Mouse (Mus musculus) stomach, postnatal 0 days (tissue): ENCODE measurements around the gene Samd4. TPM values are rescaled to one million over a fixed set of nuclear protein-coding genes. Genes with fewer than 3 reads are reported as not detected.
A peak's percentile ranks its signal among the peaks of the same experiment; 100 is the strongest.

Source experiments
- ATAC-seq: fragments of 200-750 bp; cut with Nextera tagmentation; 2 replicates; pipeline ENCODE4 v1.8.0; 2017; ENCODE audit not compliant: low FRiP score, low TSS enrichment
- DNase-seq: peaks from one replicate; pipeline ENCODE4 v3.0.0-alpha.2; 2016; ENCODE audit warnings: low spot score
- H3K27ac ChIP-seq: fragments of 300-500 bp; sonication (generic); replicated peaks from 2 replicates; pipeline ENCODE4 v1.5.1; 2014; ENCODE audit warnings: mild to moderate bottlenecking, control low read depth
- H3K27me3 ChIP-seq: fragments of 300-500 bp; sonication (generic); 2 replicates; pipeline ENCODE4 v1.6.1; 2014; ENCODE audit warnings: low read length; ENCODE audit not compliant: control insufficient read depth, insufficient read depth
- H3K36me3 ChIP-seq: fragments of 300-500 bp; sonication (generic); 2 replicates; pipeline ENCODE4 v1.6.1; 2014; ENCODE audit warnings: low read length, mixed read lengths; ENCODE audit not compliant: control insufficient read depth, insufficient read depth
- H3K4me1 ChIP-seq: fragments of 300-500 bp; sonication (generic); replicated peaks from 2 replicates; pipeline ENCODE4 v1.6.1; 2014; ENCODE audit warnings: antibody characterized with exemption; ENCODE audit not compliant: control insufficient read depth, insufficient read depth
- H3K4me2 ChIP-seq: fragments of 300-500 bp; sonication (generic); replicated peaks from 2 replicates; pipeline ENCODE4 v1.6.1; 2014; ENCODE audit warnings: low read depth, mild to moderate bottlenecking, control low read depth, moderate library complexity
- H3K4me3 ChIP-seq: fragments of 300-500 bp; sonication (generic); 2 replicates; pipeline ENCODE4 v1.5.1; 2014; ENCODE audit warnings: low read depth, low read length, control low read depth
- H3K9ac ChIP-seq: fragments of 300-500 bp; sonication (generic); 2 replicates; pipeline ENCODE4 v1.6.1; 2014; ENCODE audit warnings: mild to moderate bottlenecking, low read length, control low read depth, mixed read lengths
- H3K9me3 ChIP-seq: fragments of 300-500 bp; sonication (generic); 2 replicates; pipeline ENCODE4 v1.6.1; 2016; ENCODE audit warnings: low read length; ENCODE audit not compliant: control insufficient read depth
- CTCF ChIP-seq: IDR thresholded peaks from 2 replicates; pipeline ENCODE4 v1.5.1; 2016; ENCODE audit warnings: antibody characterized with exemption, low read depth, mild to moderate bottlenecking, moderate library complexity
- EP300 ChIP-seq: optimal IDR thresholded peaks from 2 replicates; pipeline ENCODE3; 2016; ENCODE audit warnings: antibody characterized with exemption
- WGBS: fragments of 180-500 bp; shearing (Covaris S2); extraction: QIAGEN DNeasy Blood & Tissue Kit; methylation state at CpG from one replicate; pipeline ENCODE4 v1.1.7; 2014; 5-methylcytosine and 5-hydroxymethylcytosine counted together
- polyA plus RNA-seq: library from polyadenylated mRNA; unstranded; fragments of >200 nt; fragmentation: Nextera tagmentation; extraction: Ambion mirVana; gene quantifications from 2 replicates; pipeline ENCODE4 v1.2.1, GENCODE M21; 2015

Gene Samd4
- polyA plus RNA-seq, 1 experiment from 2014 or later, result 4.1 TPM

- Histone ChIP-seq H3K9ac (no peak overlapping the region), H3K27ac (no peak overlapping the region), H3K36me3 (no peaks in the 10 kb centered on the region), H3K4me1 (no peaks in the 10 kb centered on the region), H3K9me3 (no peaks in the 10 kb centered on the region), H3K4me3 (no peak overlapping the region), H3K4me2 (no peak overlapping the region), H3K27me3 (no peaks in the 10 kb centered on the region)
- 96% methylated on average over 5 of the region's 5 CpGs for WGBS
- no peak for ATAC-seq
- DNase-seq, result no peak
- TF ChIP-seq EP300 (no peak), CTCF (no peak)
Measured at GRCm38 (mm10) chr14:47053824-47054223, 171.2 kb downstream of the Samd4 start.

DNA sequence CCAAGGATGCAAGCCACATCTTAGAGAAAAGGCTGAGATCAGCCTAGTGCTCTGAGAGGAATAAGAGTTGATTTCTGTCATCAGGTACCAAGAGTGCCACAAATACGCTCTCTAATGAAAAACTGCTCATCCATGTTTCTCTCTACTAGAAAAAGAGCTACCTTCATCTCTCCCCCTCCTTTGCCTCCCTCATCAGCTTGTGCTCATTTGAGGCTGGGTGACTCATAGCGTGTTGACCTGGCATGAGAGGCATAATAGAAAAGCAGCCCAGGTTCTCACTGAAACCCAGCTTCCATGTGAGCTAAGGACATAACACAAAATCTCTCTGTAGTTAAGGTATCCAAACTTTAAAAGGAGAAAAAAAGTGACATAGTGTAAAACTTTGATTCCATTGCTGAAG lies 176.3 kb downstream of the Samd4 start:
- H3K9ac ChIP-seq, result no peak overlapping the region
- no peak overlapping the region for H3K4me3 ChIP-seq
- TF ChIP-seq CTCF, result no peak
- no peak for TF ChIP-seq EP300
- H3K4me1 ChIP-seq, result no peaks in the 10 kb centered on the region
- H3K9me3 ChIP-seq, result no peaks in the 10 kb centered on the region
- no peak for ATAC-seq
- H3K27ac ChIP-seq, result no peak overlapping the region
- no peak for DNase-seq
- H3K36me3 ChIP-seq, result no peaks in the 10 kb centered on the region
- WGBS, result 80% methylated on average over 2 of the region's 2 CpGs
- no peak overlapping the region for H3K4me2 ChIP-seq
- no peaks in the 10 kb centered on the region for H3K27me3 ChIP-seq

- DNase-seq (no peak), ATAC-seq (no peak)
- Histone ChIP-seq H3K27me3 (no peaks in the 10 kb centered on the region), H3K9ac (no peak overlapping the region), H3K4me3 (no peak overlapping the region), H3K27ac (no peak overlapping the region), H3K36me3 (no peaks in the 10 kb centered on the region), H3K9me3 (no peaks in the 10 kb centered on the region), H3K4me1 (no peaks in the 10 kb centered on the region), H3K4me2 (no peak overlapping the region)
- WGBS, result 57% methylated on average over 5 of the region's 5 CpGs
- no peak for TF ChIP-seq EP300
- TF ChIP-seq CTCF, result no peak
Measured at GRCm38 (mm10) chr14:47065067-47065466, 182.4 kb downstream of the Samd4 start.

DNA sequence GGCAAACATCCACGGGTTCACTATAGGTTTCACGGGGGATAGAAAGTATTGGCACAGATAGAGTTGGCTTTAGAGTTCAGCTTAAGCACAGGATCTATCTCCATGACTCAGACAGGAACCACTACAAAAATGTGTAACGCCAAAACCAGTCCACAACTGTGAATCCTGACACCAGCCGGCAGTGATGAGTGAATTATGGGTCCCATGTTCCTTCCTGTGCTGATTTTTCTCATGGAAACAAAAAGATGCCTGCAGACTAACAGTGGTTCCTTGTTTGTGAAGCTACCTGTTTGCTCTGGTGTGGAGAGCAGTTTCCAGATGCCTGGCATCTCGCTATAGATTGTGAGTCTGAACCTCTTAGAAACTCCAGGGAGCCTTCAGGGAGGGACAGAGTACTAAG lies 184.2 kb downstream of the Samd4 start:
- no peak for DNase-seq
- no peaks in the 10 kb centered on the region for H3K4me1 ChIP-seq
- WGBS, result 85% methylated on average over 5 of the region's 5 CpGs
- H3K27me3 ChIP-seq, result no peaks in the 10 kb centered on the region
- no peaks in the 10 kb centered on the region for H3K9me3 ChIP-seq
- H3K4me3 ChIP-seq, result no peak overlapping the region
- no peak for ATAC-seq
- no peaks in the 10 kb centered on the region for H3K36me3 ChIP-seq
- no peak overlapping the region for H3K27ac ChIP-seq
- no peak for TF ChIP-seq CTCF
- no peak for TF ChIP-seq EP300
- H3K9ac ChIP-seq, result no peak overlapping the region
- H3K4me2 ChIP-seq, result no peak overlapping the region

DNA sequence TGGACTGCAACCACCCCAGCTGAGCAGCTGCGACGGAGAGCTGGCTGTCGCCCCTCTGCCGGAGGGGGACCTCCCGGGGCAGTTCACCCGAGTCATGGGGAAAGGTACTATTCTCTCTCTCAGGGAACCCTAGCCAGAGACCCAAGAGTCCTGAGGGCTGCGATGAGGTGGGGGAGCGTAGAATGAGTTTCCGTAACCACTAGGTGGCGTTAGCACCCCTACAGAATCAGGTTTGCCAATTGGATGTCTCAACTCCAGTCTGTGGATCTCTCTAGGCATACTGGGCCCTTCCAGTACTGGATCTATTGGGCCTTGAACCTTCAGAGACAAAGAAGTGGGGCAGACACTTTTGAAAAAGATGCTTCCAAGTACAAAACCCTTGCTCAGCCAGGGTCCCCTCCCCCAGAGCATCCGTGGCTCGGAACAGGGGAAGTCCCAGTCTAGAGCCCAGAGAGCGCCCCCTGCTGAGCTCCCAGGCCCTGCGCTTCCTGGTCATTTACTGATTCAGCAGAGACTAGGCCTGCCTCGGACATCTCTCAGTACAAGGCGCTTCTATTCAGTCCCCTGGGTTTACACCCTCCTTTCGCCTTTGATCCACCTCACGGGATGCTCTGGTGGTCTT lies 191.5 kb downstream of the Samd4 start:
- peak; percentile 27 for DNase-seq
- WGBS, result 71% methylated on average over 18 of the region's 18 CpGs
- H3K4me3 ChIP-seq, result no peak overlapping the region
- TF ChIP-seq EP300, result no peak
- TF ChIP-seq CTCF, result peak; percentile 54
- H3K9me3 ChIP-seq, result no peaks in the 10 kb centered on the region
- H3K4me1 ChIP-seq, result no peaks in the 10 kb centered on the region
- H3K9ac ChIP-seq, result no peak overlapping the region
- no peaks in the 10 kb centered on the region for H3K27me3 ChIP-seq
- ATAC-seq, result no peak
- H3K27ac ChIP-seq, result no peak overlapping the region
- H3K36me3 ChIP-seq, result peaks cover 8% of the 10 kb centered on the region
- H3K4me2 ChIP-seq, result no peak overlapping the region

- no peak overlapping the region for H3K4me3 ChIP-seq
- H3K9ac ChIP-seq, result no peak overlapping the region
- peaks cover 8% of the 10 kb centered on the region for H3K36me3 ChIP-seq
- no peaks in the 10 kb centered on the region for H3K27me3 ChIP-seq
- no peak overlapping the region for H3K4me2 ChIP-seq
- TF ChIP-seq EP300 (no peak), CTCF (no peak)
- H3K27ac ChIP-seq, result no peak overlapping the region
- no peaks in the 10 kb centered on the region for H3K9me3 ChIP-seq
- ATAC-seq (no peak), DNase-seq (no peak)
- 82% methylated on average over 14 of the region's 14 CpGs for WGBS
- no peaks in the 10 kb centered on the region for H3K4me1 ChIP-seq
Measured at GRCm38 (mm10) chr14:47075010-47075677, 192.5 kb downstream of the Samd4 start.
